Mouse (Mus musculus) lung, postnatal 14 days (tissue): ENCODE measurements around the gene Tnrc6c.

Experiments
- DNase-seq: peaks from one replicate; pipeline ENCODE4 v3.0.0; 2021

Gene Tnrc6c

GRCm38 (mm10) chr11:117677594-117677993 lies 23.5 kb downstream of the Tnrc6c start:
- DNase-seq = no peak

GRCm38 (mm10) chr11:117678155-117678554 lies 24.1 kb downstream of the Tnrc6c start:
- DNase-seq = no peak

- peak; percentile 31 for DNase-seq
These were observed 24.7 kb downstream of the Tnrc6c start for GRCm38 (mm10) chr11:117678740-117679139.

GRCm38 (mm10) chr11:117684640-117685039 lies 30.6 kb downstream of the Tnrc6c start:
- no peak for DNase-seq

- no peak for DNase-seq
These were observed 31.4 kb downstream of the Tnrc6c start for GRCm38 (mm10) chr11:117685461-117685860.

- DNase-seq = peak; percentile 16
These were observed 31.9 kb downstream of the Tnrc6c start for GRCm38 (mm10) chr11:117686021-117686420.

- no peak for DNase-seq
These were observed 34.5 kb downstream of the Tnrc6c start for GRCm38 (mm10) chr11:117688603-117689002.

GRCm38 (mm10) chr11:117691311-117691710 lies 37.2 kb downstream of the Tnrc6c start:
- no peak for DNase-seq

- DNase-seq = no peak
These were observed 40.0 kb downstream of the Tnrc6c start for GRCm38 (mm10) chr11:117694050-117694449.

GRCm38 (mm10) chr11:117696585-117696984 lies 42.5 kb downstream of the Tnrc6c start:
- DNase-seq = no peak

GRCm38 (mm10) chr11:117700871-117701270 lies 46.8 kb downstream of the Tnrc6c start:
- DNase-seq = no peak

- DNase-seq = no peak
These were observed 52.2 kb downstream of the Tnrc6c start for GRCm38 (mm10) chr11:117706267-117706666.

- DNase-seq = no peak
These were observed 53.1 kb downstream of the Tnrc6c start for GRCm38 (mm10) chr11:117707238-117707637.

- DNase-seq = peak; percentile 80
These were observed 55.2 kb downstream of the Tnrc6c start for GRCm38 (mm10) chr11:117709308-117709707.

GRCm38 (mm10) chr11:117710815-117711294 lies 56.8 kb downstream of the Tnrc6c start:
- DNase-seq = peak; percentile 57

GRCm38 (mm10) chr11:117712065-117712464 lies 58.0 kb downstream of the Tnrc6c start:
- no peak for DNase-seq

GRCm38 (mm10) chr11:117713375-117713774 lies 59.3 kb downstream of the Tnrc6c start:
- no peak for DNase-seq

- no peak for DNase-seq
These were observed 64.7 kb downstream of the Tnrc6c start for GRCm38 (mm10) chr11:117718838-117719237.

- DNase-seq = no peak
These were observed 70.7 kb downstream of the Tnrc6c start for GRCm38 (mm10) chr11:117724604-117725301.

GRCm38 (mm10) chr11:117727031-117727430 lies 72.9 kb downstream of the Tnrc6c start:
- no peak for DNase-seq

GRCm38 (mm10) chr11:117728245-117728644 lies 74.2 kb downstream of the Tnrc6c start:
- DNase-seq = no peak

- DNase-seq = peak; percentile 49
These were observed 74.8 kb downstream of the Tnrc6c start for GRCm38 (mm10) chr11:117728841-117729240.

GRCm38 (mm10) chr11:117729341-117729740 lies 75.3 kb downstream of the Tnrc6c start:
- DNase-seq = peak; percentile 28

GRCm38 (mm10) chr11:117729798-117730489 lies 75.9 kb downstream of the Tnrc6c start:
- no peak for DNase-seq
